Mouse (Mus musculus) T-helper 1 cell (primary cell): ENCODE measurements around the gene Ptpdc1.

Source experiments
- in situ Hi-C: fragments of 300-600 bp; cut with MboI, MseI; formaldehyde crosslinking; loops from one replicate; pipeline ENCODE4 v1.15.1; 2025; ENCODE audit warnings: high pct_unique_total_duplicates

Ptpdc1 gene

DNA sequence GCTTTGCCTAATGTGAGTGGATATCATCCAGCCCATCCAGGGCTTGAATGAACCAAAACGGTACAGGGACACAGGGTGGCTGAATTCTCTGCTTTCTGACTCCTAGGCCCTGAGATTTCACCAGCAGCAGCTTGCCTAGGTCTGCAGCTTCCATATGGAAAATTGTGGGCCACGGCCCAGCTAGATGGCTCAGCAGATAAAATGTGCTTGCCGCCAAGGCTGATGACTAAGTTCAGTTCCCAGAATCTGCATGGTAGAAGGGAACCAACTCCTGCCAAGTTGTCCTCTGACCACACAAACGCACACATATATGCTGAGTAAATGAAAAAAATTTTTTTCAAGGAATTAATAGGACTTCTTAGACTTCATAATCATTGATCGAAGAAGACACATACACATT, 77.2 kb downstream of the Ptpdc1 start:
- in situ Hi-C loops: loop anchor here (25.0 kb wide), 2 partner anchors 789 to 1114 kb away; partner anchors contain the start of genes Bicd2, Cenpp and Nol8

DNA sequence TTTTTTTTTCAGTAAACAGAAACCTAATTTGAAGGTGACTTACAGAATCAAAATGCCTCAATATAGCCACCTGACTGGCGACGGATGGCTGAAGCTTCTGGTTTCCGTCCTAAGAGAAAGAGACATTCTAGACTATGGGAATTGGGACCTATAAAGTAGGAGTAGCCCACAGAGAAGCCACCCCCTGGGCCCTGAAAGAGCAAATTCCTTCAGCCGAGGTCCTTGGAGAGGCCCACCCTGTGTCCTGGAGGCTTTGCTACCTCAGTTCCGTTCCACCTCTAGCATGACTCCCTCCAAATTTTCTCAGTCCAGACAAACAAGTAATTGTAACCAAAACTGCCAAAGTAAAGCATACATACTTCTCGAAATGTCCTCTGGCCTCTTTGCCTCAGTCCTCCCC, 77.8 kb downstream of the Ptpdc1 start:
- in situ Hi-C loops: loop anchor here (25.0 kb wide), 2 partner anchors 790 to 1115 kb away; partner anchors contain the start of genes Bicd2, Cenpp and Nol8

DNA sequence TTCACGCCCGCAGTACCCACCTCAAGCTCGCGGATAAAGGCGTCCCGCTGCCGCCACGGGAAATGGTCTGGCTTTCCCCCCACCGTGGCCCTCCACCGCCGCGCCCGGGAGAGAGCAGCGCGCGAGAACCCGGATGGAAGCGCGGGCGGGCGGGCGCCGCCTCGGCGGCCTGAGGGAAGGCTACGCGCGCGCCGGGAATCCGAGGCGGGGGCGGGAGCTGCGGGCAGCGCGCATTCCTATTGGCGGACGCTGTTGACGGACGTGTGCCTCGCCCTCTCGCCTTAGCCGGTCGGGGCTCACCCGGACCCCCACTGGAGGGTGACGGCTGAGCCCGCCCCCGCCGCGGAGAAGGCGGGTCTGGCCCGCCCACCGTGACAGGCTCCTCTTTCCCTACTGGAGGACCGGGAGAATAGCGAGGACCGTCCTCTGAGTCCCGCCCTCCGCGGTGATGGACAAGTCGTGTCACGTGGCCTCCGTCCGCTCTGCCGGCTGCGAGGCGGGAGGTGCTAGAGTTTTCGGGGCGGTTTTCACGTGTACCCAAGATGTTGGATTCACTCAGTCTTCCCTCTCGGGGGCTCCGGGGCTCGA, 79.0 kb downstream of the Ptpdc1 start:
- in situ Hi-C loops: loop anchor here (25.0 kb wide), 2 partner anchors 791 to 1116 kb away; partner anchors contain the start of genes Bicd2, Cenpp and Nol8

DNA sequence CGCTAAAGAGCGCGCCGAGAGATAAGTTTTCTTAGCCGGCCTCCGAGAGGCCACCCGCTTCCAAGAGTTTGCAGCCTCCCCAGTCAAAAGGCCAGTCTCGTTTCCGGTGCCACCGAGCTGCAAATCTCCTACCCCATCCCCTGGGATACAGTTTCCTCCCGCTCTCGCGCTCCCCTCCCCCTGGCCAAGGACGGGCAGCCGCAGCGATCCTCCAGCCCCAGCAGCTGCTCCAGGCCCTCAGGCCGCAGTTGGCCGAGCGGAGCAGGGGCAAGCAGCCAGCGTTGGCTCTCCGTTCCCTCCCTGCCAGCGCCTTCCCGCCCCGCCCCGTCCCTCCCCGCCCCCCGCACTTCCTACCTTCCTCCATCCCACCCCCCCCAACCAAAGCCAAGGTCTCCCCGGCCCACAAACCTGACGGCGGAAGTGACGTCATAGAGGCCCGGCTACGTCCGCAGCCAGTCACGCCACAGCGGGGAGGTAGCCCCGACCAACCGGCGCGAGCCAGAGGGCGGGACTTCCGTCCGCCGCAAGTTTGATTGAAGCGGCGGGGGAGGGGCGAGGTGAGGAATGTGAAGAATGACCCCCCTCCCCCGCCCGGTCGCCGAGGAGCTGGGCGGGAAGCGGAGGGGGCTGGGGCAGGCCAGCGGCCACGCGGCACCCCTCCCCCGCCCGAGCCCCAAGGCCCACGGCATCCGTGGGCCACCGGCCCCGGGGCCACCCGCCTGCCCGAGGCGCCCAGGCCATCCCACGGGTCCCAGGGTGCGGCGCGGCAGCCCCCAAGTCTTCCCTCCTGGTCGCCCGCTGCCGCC, 79.8 kb downstream of the Ptpdc1 start:
- in situ Hi-C loops: loop anchor here (25.0 kb wide), 2 partner anchors 792 to 1117 kb away; partner anchors contain the start of genes Bicd2, Cenpp and Nol8

GRCm38 (mm10) chr13:48544867-48545266, 80.6 kb downstream of the Ptpdc1 start:
- in situ Hi-C loops: loop anchor here (25.0 kb wide), 2 partner anchors 792 to 1117 kb away; partner anchors contain the start of genes Bicd2, Cenpp and Nol8

GRCm38 (mm10) chr13:48544391-48544790, 81.1 kb downstream of the Ptpdc1 start:
- in situ Hi-C loops: loop anchor here (25.0 kb wide), 2 partner anchors 793 to 1118 kb away; partner anchors contain the start of genes Bicd2, Cenpp and Nol8

DNA sequence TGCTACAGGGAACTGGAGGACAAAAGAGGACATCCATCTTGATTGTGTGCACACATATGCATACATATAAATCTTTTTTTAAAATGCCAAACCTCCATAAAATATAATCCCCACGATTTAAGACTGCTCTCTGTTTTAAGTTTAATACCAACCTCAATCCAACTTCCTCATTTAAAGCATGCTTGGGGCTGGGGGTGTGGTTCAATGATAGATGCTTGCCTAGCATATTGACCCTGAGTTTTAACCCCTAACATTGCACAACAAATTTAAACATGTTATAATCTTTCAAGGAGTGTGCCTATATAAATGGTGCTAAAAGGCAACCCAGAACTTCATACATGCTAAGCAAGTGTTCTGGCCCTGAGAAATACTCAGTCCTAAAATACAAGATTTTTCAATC, 85.0 kb downstream of the Ptpdc1 start:
- in situ Hi-C loops: loop anchor here (25.0 kb wide), 2 partner anchors 797 to 1122 kb away; partner anchors contain the start of genes Bicd2, Cenpp and Nol8

- in situ Hi-C loops: loop anchor here (5.0 to 25.0 kb wide), 3 partner anchors 39 to 1129 kb away; partner anchors contain the start of genes Bicd2, Cenpp and Nol8
Measured at GRCm38 (mm10) chr13:48533441-48533840, 92.0 kb downstream of the Ptpdc1 start.

DNA sequence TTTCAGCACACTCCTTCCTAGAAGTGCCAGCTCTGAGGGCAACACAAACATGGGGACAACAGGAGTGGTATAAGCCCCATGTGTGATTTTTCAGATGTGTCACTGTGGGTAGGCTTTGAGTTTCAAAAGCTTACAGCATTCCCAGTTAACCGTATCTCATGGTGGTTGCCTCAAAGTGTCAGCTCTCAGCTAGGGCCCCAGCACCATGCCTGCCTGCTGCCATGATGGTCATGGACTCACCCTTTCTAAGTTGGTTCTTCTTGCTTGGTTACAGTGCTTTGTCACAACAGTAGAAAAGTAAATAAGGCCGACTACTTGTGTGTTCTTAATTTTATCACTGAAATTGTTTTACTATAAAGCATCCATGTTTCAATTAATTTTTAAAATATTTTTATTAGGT, 94.0 kb downstream of the Ptpdc1 start:
- in situ Hi-C loops: loop anchor here (5.0 to 25.0 kb wide), 3 partner anchors 41 to 1131 kb away; partner anchors contain the start of genes Bicd2, Cenpp and Nol8

- in situ Hi-C loops: loop anchor here (5.0 to 25.0 kb wide), 3 partner anchors 42 to 1132 kb away; partner anchors contain the start of genes Bicd2, Cenpp and Nol8
Measured at GRCm38 (mm10) chr13:48530685-48531084, 94.8 kb downstream of the Ptpdc1 start.

DNA sequence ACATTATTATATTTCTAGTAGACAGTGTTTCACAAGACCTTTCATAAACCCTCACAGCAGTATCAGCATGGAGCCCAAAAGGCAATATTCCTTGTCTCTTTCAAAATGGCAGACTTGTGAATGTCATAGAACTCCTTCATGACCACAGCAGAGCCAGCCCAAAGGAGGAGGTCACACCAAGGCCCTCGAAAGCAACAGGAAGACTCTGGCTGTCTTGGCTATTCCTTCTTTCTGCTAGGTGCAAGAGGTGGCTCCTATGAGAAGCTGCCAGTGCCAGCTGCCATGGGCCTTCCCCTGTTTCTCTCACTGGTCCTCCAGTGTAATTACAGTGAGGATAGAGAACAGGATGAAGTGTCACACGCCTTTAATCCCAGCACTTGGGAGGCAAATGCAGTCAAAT, 96.4 kb downstream of the Ptpdc1 start:
- in situ Hi-C loops: loop anchor here (10.0 to 25.0 kb wide), 3 partner anchors 276 to 1133 kb away; partner anchors contain the start of genes Bicd2, Cenpp and Nol8

- in situ Hi-C loops: loop anchor here (10.0 to 25.0 kb wide), 3 partner anchors 277 to 1134 kb away; partner anchors contain the start of genes Bicd2, Cenpp and Nol8
Measured at GRCm38 (mm10) chr13:48528123-48528871, 97.2 kb downstream of the Ptpdc1 start.
